Mouse (Mus musculus) cerebral cortex, adult 2 months (tissue): ENCODE measurements around the gene Rfx7.

Experiments
- WGBS: fragments of 180-500 bp; shearing (Covaris S2); methylation state at CpG from one replicate; pipeline ENCODE4 v1.1.7; 2018; 5-methylcytosine and 5-hydroxymethylcytosine counted together

Gene Rfx7

DNA sequence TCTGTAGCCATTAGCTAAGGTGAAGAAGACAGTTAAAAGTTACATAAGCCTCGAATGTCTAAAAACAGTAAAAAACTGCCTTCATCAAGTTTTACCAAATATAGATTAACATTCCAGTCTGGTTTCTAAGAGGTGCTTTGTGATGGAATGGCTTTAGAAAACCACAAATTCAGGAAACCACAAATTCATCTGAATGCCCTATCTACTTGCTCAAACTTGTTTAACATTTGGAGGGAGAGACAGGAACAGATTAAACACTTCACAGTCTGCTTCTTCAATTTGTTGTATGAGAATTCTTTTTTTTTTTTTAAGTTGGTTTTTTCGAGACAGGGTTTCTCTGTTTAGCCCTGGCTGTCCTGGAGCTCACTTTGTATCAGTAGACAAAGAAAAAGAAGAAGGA lies 117.7 kb downstream of the Rfx7 start:
- 28% methylated on average over 2 of the region's 2 CpGs for WGBS

DNA sequence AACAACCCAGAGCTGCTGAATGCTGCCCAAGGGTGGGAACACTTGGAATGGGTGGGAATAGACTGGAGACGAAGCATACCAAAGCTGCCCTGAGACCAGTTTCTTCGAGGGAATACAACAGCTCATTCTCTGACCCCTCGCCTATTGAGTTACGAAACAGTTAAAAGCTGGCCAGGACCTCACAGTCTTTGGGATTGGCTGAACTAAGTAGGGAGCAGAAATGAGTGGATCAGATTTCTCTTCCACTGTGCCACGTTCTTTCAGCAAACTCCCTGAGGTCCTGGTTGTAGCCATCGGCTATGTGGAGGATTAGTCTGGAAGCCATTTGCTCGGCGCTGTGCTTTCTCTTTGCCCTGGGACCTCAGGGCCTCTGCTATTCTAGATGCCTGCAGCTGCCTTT lies 120.9 kb downstream of the Rfx7 start:
- WGBS, result 63% methylated on average over 8 of the region's 8 CpGs

DNA sequence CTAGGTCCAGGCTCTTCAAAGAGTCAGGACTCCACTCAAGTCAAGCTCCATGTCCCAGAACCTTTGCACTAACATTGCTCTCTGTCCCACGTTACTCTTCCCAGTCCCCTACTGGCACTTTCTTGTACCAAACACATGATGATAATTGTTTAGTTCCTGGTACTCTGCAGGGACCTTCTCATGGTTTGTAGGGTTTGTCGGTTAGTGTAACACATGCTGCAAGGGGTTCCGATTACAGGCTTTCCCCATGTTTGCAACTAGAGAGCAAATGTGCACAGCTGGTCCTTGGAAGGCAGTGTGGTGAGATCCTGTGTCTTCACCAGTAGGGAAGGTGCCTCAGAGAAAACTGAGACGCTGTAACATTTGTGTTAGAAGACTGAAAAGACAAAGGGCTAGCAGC lies 121.5 kb downstream of the Rfx7 start:
- 68% methylated on average over 4 of the region's 4 CpGs for WGBS

DNA sequence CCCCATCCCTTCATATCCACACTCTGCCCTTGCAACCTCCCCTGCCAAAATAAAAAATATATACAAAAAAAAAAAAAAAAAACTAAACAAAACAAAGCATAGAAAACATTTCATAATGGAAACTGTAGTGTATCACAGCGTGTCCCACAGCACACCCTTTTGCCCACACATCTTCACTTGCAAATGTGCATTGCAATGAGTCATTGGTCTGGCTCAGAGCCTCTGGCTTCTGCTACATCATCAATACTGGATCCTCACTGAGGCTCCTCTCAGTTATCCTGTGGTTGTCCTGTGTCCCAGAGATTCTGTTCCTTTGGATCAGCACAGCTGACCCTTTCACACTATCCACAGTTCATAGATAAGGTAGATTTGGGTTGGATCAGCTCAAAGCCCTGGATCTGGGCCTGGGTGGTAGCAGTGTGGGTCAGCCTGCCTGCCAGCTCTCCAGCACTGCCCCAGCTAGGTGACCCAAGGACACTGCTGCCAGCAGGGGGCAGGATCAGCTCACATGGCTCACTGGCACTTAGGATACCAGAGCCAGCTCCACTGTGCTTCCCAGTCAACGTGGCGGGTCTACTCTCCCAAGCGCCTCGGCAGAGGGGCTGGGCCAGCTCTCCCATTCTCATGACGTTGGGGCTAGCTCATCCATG lies 122.7 kb downstream of the Rfx7 start:
- WGBS, result 51% methylated on average over 6 of the region's 6 CpGs

DNA sequence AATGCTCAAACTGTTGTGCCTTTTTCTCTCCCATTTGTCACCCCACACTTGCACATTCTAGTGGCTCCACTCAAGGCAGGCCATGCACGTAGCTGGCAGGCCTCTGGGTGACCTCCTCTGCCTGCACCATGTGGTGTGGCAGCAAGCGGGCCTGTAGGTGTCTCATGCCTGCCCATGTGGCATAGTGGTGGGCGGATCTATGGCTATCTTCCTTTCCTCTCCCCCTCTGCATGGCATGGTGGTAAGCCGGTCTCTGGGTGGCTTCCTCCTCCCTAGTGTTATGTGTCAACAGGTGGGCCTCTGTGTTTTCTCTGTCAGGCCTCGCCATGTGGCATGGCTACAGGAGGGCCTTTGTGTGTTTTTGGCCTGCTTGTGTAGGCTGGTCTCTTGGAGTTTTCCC lies 123.6 kb downstream of the Rfx7 start:
- 85% methylated on average over 5 of the region's 5 CpGs for WGBS

DNA sequence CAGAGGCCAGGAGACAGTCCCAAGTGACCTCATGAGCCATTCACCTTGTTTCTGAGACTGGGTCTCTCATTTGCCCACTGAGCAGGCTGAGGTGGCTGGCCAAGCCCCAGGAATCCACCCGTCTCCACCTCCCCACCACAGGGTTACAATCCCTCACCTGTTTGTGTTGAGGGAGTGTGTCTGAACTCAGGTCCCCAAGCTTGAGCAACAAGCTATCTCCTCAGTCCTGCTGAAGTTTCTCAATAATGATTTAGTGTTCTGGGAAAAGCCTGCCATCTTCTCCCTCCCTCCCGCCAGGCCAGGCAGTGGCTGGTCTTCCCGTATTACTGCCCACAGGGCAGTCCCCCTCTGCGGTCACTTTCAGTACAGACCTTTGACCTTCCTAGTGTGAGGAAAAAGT lies 124.5 kb downstream of the Rfx7 start:
- WGBS, result 73% methylated on average over 4 of the region's 4 CpGs

DNA sequence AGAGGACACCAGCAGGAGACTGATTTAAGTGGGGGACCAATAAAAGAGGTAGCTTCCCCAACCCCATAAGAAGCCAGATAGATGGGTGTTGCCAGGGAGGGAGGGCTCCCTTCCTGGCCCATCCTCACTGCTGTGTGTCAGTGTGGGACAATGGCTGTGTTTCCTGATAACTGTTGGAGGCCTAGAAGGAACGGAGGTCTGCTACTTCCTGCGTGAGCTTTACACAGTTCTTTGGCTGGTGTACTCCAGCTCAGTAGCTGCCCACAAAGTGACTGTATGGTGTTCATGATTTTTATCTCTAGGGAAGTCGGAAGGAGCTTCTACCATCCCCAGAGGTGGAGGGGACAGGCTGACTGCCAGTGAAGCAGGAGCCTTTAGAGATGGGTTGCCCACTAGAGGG lies 124.9 kb downstream of the Rfx7 start:
- WGBS, result 68% methylated on average over 3 of the region's 3 CpGs

DNA sequence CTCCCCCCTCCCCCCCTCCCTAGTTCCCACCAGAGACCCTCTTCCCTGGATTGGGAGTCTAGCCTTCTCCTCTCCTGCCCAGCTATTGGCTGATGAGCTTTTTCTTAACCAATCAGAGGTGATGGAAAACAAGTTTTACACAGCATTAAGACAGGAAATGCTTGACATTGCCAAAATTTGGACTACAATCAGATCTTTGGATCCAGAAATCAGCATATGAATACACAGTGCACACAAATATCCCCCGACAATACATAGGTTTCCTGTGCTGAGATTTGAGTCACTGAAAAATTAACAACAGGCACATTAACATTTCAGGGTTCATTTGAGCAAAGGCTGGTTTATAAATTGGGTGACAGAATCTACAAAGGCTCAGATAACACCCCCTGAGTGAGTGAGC lies 125.7 kb downstream of the Rfx7 start:
- WGBS, result 63% methylated on average over 1 of the region's 1 CpGs

DNA sequence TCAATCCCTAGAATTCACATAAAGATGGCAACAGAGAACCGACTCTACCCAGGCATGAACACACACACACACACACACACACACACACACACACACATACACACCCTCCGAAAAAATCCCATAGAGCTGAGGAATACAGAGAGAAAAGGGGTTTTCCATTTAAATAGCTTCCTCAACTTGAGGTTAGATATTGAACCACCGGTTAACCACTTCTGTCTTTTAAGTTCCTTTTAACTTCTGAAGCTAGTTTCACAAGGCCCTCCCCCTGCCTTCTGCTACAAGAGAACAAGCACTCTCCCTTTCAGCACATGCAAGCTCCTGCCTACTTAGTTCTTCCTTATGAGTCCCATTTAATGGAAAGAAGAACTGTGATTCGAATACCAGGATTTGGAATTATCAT lies 128.1 kb downstream of the Rfx7 start:
- 81% methylated on average over 4 of the region's 4 CpGs for WGBS

DNA sequence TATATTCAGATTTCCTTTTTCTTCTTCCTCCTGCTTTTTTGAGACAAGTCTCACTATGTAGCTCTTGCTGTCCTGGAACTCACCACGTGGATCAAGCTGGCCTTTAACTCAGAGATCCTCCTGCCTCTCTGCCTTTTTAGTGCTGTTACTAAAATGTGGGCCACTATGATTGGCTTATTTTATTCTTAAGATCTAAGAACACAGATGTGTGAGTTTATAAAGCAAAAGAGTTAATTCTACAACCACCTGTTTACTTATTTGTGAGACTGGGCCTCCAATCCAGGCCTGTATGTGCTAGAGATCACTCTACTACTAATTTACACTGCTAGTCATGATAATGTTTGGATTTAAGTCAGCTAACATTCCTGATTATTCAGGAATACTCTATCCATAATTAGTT lies 128.9 kb downstream of the Rfx7 start:
- 74% methylated on average over 1 of the region's 1 CpGs for WGBS

DNA sequence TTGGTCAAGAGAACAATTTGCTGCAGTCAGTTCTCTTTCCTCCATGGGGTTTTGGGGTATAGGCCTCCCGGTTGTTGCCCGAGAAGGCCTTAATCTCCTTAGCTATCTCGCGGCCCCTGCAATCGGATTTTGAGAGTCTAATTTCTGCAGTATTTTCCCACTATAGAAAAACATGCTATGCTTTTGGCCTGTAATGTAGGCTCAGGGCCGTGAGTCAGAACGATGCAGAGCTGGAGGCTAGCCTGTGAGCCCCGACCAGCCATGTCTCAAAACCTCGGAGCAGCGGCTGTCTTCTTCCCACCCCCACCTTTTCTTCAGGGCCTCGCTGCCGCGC lies 129.5 kb downstream of the Rfx7 start:
- WGBS, result 2% methylated on average over 13 of the region's 13 CpGs

DNA sequence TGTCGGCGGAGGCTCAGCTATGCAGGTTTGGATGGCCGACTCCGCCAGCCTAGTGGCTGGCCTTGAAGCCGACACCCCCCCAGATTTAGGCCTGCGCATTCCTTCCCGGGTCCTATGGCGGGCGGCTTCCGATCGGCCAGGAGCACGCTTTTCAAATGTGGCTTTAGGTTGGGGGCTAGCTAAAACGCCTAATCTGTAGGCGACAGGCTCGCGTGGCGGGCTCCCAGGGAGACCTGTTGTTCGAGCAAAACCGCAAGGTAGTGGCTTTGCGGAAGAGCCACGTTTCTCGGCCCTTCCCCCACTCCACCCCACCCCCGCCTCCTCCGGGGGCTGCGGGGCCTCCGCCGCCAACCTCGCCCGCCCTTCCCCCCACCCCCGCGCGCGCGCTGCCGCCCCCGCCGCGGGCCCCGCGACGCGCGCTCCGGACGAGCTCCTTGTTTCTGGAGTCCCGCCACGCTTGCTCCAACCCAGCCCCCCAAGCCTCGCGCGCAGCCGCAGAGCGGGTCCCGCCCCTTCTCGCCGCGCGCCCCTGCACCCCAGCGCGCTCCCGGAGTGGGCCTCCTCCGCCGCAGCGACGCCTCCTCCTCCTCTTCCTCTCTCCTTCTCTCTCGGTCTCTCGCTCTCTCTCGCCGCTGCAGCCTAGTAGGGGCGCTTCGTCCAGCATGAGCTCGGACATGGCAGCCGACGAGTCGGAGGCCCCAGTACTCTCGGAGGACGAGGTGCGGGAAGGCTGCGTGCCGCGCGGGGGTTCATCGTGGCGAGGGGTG lies 130.0 kb downstream of the Rfx7 start, which contains the start of gene Nedd4:
Nedd4 (plus strand) TSS at position 452 of the 767 bp plus-strand sequence.
- WGBS, result 1% methylated on average over 73 of the region's 83 CpGs

DNA sequence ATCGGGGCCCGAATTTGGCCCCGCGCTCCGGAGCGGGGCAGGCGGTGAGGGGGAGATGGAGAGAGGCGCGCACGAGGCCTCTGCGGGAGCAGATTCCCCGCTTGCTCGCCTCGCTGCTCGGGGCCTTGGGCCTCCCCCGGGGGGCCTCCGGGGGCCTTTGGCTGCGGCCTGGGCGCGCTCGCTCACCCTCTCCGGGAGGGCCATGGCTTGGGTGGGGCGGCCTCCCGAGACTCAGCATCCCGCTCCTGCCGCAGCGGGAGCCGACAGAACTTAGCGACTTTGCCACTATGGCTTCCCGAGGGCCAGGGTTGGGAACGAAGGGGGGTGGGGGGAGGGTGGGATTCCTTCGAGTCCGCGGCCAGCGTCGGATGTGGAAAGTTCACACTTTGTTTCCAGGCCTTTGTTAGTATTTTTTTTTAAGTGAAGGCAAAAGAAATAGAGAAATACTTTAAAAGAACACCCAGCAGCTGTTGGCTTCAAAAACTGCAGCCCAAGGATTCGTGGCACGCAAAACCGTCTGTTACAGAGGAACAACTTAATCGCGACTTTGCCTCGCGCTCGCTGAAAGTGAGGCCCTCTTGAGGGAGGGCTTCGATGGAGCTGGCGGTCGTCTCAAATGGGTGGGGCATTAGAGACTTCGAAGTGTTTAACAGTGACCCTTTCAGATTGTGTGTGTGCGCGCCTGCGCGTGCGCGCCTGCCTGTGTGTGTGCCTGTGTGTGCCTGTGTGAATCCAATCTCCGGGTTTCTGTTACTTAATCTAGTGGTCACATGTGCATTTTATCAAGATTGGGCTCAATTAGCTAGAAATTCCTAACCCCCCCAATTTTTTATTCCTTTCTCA lies 130.9 kb downstream of the Rfx7 start:
- WGBS, result under 1% methylated on average over 53 of the region's 55 CpGs

DNA sequence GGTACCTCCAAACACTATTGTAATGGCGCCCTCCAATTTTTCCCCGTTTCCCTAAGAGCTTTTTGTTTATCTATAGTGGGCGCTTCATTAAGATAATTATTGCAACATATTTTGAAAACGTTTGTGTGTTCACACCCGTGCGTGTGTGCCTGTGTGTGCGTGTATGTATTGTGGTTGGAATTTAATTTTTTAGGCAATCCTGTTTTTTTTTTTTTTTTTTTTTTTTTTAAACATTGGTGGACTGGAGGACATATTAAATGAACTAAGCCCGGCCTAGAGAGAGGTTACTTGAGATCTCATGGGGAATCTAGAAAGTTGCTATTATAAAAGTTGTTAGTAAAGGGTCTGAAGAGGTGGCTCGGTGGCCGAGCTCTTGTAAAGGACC lies 131.5 kb downstream of the Rfx7 start:
- 5% methylated on average over 10 of the region's 10 CpGs for WGBS

DNA sequence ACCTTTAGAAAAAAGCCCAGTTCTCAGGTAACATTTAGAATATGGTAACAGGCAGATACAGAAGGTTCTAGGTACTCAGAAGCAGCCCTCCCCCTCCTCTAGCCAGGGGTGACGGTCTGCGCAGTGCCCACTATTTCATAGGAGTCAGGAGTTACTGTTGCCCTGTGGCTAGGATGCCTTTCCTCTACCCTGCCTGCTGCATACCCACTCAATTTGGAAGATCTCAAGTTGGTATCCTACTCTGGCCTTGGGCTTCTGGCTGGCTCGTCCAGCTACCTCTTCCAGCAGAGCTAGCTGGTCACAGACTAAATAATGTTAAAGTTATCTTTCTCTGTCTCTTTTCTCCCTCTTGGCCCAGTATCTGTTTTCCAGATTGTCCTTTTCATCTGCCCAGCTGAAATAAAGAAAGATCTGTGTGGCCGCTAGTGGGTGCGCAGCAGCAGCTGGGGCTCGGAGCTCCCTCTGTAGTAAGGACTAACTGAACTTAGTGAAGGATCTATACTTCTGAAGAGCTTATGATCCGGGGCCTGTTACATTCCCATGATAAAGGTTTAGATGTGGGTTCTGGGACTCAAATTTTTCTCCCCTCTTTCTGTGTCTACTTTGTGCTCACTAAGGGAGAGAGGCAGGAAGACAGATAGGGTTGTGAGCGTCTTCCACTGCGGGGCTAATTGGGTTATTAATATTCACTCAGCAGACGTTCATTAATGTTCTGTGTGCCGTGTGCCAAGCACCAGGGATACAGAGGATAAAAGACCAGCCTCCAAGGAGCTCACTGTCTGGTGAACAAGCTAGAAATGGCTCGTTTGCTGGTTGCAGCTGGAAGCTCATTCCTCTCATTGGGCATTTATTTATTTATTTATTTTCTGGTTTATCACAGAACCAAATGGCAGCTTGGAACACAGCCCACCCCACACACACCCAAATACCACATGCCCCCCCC lies 132.6 kb downstream of the Rfx7 start:
- 27% methylated on average over 12 of the region's 12 CpGs for WGBS

DNA sequence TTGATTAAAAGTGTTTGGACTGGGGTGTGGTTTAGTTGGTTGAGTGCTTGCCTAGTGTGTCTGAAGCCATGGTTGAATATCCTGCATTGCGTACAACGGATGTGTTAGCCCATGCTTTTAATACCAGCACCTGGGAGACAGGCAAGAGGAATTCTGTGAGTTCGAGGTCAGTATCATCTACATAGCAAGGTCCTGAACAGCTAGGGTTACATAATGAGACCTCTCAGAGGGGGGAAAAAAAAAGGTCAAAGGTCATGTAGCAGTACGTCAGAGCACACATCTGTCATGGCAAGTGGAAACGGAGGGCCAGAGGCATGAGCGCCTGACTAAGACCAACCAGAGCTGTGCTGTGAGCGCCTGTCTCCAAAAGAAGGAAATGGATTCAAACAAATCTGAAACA lies 133.5 kb downstream of the Rfx7 start:
- WGBS, result 50% methylated on average over 7 of the region's 7 CpGs

DNA sequence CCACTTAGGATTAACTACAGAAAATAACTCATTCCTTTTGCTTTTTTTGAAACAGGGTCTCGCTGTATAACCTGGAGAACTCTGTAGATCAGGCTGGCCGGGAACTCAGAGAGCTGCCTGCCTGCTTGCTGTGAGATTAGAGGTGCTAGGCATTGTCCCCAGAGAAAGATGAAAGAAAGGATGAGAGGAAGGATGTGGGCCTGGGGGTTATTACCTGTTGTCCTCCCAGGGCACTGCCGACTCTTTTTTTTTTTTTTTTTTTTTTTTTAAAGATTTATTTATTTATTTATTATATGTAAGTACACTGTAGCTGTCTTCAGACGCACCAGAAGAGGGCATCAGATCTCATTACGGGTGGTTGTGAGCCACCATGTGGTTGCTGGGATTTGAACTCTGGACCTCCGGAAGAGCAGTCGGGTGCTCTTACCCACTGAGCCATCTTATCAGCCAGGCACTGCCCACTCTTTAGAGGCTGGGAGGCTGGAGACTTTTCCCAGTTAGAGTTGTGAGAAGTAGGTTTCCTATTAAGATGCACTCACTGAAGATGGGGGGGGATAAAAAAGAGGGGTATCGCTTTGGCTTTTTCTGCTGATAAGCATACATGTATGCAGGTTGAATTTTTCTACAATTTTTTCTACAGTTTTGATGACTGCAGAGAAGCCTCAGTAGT lies 134.4 kb downstream of the Rfx7 start:
- WGBS, result 73% methylated on average over 6 of the region's 8 CpGs

DNA sequence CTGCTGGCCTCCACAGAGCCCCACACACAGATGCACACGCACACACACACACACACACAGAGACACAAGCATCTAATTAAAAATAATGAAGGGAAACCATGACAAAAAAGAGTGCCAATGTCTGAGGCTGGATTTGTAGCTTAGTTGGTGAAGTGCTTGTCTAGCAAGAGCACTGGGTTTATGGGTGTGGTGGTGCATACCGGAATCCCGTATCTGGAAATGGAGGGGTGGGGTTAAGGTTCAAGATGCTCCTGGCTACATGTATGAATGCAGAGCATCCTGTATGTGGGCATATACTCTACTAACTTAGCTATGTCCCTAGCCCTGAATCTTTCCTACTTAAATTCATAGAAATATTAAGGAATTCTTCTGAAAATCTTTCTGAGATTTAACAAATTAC lies 135.1 kb downstream of the Rfx7 start:
- WGBS, result 56% methylated on average over 3 of the region's 3 CpGs

DNA sequence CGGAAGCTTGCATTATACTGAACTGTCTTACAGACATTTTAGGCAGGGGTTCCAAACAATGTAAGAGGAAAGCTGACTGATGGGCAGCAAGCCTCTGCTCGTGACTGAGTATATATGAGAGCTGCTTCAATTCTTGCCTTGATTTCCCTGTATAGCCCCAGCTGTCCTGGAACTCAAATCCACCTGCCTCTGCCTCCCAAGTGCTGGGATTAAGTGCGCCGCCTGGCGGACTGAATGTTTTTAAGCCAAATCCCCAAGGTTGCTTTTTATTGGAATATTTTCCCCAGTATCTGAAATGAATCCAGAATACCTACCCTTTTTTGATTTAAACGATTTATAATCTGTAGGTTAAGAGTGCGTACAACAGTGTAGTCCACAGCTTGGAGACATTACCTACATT lies 137.3 kb downstream of the Rfx7 start:
- WGBS, result 75% methylated on average over 7 of the region's 7 CpGs

DNA sequence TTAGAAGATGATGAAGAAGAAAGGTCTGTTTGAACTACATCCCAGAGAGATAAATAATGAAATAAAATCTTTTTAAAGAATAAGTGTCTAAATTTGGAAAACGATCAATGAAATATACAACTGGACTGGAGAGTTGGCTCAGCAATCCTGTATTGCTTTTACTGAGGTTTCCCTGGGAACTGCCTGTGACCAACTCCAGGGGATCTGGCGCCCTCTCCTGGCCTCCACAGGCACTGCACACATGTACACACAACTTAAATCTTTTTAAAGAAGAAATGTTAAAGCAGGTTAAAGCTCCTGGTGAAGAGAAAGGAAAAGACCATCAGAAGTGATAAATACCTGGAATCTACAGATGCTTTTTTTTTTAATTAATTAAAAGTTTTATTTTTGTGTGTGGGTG lies 140.3 kb downstream of the Rfx7 start:
- WGBS, result 4% methylated on average over 2 of the region's 2 CpGs
